Mouse (Mus musculus) midbrain, embryonic 14.5 days (tissue): ENCODE measurements at regions not wholly inside any gene's neighbourhood (a gene's known extent, or its start where the extent isn't known, plus 50 kb on each side); places are given as distances from the start of the nearest gene placed in this dataset.

ENCODE experiments used
- ATAC-seq: fragments of 200-750 bp; cut with Nextera tagmentation; 2 replicates; pipeline ENCODE4 v1.8.0; 2017; ENCODE audit warnings: moderate number of reproducible peaks, moderate library complexity; ENCODE audit not compliant: low FRiP score, low TSS enrichment
- DNase-seq: peaks from one replicate; pipeline ENCODE4 v3.0.0-alpha.2; 2015
- H3K27ac ChIP-seq: fragments of 300-500 bp; sonication (generic); replicated peaks from 2 replicates; pipeline ENCODE4 v1.5.1; 2014; ENCODE audit warnings: mild to moderate bottlenecking, low read depth, low read length, moderate library complexity
- H3K27me3 ChIP-seq: fragments of 300-500 bp; sonication (generic); 2 replicates; pipeline ENCODE4 v1.6.1; 2014; ENCODE audit warnings: low read length, control low read depth, mixed read lengths; ENCODE audit not compliant: control insufficient read depth, insufficient read depth
- H3K36me3 ChIP-seq: fragments of 300-500 bp; sonication (generic); 2 replicates; pipeline ENCODE4 v1.6.1; 2014; ENCODE audit warnings: low read length, control low read depth; ENCODE audit not compliant: control insufficient read depth, insufficient read depth
- H3K4me1 ChIP-seq: fragments of 300-500 bp; sonication (generic); 2 replicates; pipeline ENCODE4 v1.6.1; 2014; ENCODE audit warnings: mild to moderate bottlenecking, antibody characterized with exemption, low read length, control low read depth; ENCODE audit not compliant: control insufficient read depth, insufficient read depth
- H3K4me2 ChIP-seq: fragments of 300-500 bp; sonication (generic); 2 replicates; pipeline ENCODE4 v1.6.1; 2014; ENCODE audit warnings: mild to moderate bottlenecking, low read length, moderate library complexity
- H3K4me3 ChIP-seq: fragments of 300-500 bp; sonication (generic); replicated peaks from 2 replicates; pipeline ENCODE4 v1.5.1; 2014; ENCODE audit warnings: low read depth, low read length
- H3K9ac ChIP-seq: fragments of 300-500 bp; sonication (generic); replicated peaks from 2 replicates; pipeline ENCODE4 v1.6.1; 2014; ENCODE audit warnings: mild to moderate bottlenecking, low read length, moderate library complexity
- H3K9me3 ChIP-seq: fragments of 300-500 bp; sonication (generic); 2 replicates; pipeline ENCODE4 v1.6.1; 2016; ENCODE audit warnings: low read length, control low read depth, mixed read lengths; ENCODE audit not compliant: control insufficient read depth
- WGBS: fragments of 180-500 bp; shearing (Covaris S2); extraction: QIAGEN DNeasy Blood & Tissue Kit; methylation state at CpG from one replicate; pipeline ENCODE4 v1.1.7; 2014; 5-methylcytosine and 5-hydroxymethylcytosine counted together

- Histone ChIP-seq H3K9ac (no peak overlapping the region), H3K9me3 (no peaks in the 10 kb centered on the region), H3K4me3 (no peak overlapping the region), H3K4me2 (no peak overlapping the region), H3K27me3 (no peaks in the 10 kb centered on the region), H3K36me3 (no peaks in the 10 kb centered on the region), H3K4me1 (no peaks in the 10 kb centered on the region), H3K27ac (no peak overlapping the region)
- no peak for DNase-seq
- 85% methylated on average over 1 of the region's 1 CpGs for WGBS
- ATAC-seq: no peak
Observed at GRCm38 (mm10) chr15:44288181-44288580, 4154.0 kb downstream of the 9330182O14Rik start.

GRCm38 (mm10) chr15:44288704-44289103 is 4154.5 kb downstream of the 9330182O14Rik start:
- peak; percentile 8 for DNase-seq
- H3K9me3 ChIP-seq: no peaks in the 10 kb centered on the region
- H3K4me3 ChIP-seq: no peak overlapping the region
- H3K9ac ChIP-seq: no peak overlapping the region
- H3K4me1 ChIP-seq: no peaks in the 10 kb centered on the region
- H3K4me2 ChIP-seq: no peak overlapping the region
- no peak for ATAC-seq
- WGBS: 72% methylated on average over 4 of the region's 4 CpGs
- no peaks in the 10 kb centered on the region for H3K36me3 ChIP-seq
- no peak overlapping the region for H3K27ac ChIP-seq
- H3K27me3 ChIP-seq: no peaks in the 10 kb centered on the region

GRCm38 (mm10) chr15:44301491-44301890 is 4167.3 kb downstream of the 9330182O14Rik start:
- no peak overlapping the region for H3K4me3 ChIP-seq
- H3K4me1 ChIP-seq: no peaks in the 10 kb centered on the region
- H3K9ac ChIP-seq: no peak overlapping the region
- H3K27ac ChIP-seq: no peak overlapping the region
- H3K9me3 ChIP-seq: no peaks in the 10 kb centered on the region
- no peaks in the 10 kb centered on the region for H3K36me3 ChIP-seq
- no peak overlapping the region for H3K4me2 ChIP-seq
- H3K27me3 ChIP-seq: no peaks in the 10 kb centered on the region
- WGBS: 54% methylated on average over 3 of the region's 3 CpGs
- ATAC-seq: no peak
- peak; percentile 52 for DNase-seq

GRCm38 (mm10) chr15:44310888-44311287 is 4176.7 kb downstream of the 9330182O14Rik start:
- no peak overlapping the region for H3K9ac ChIP-seq
- no peak overlapping the region for H3K4me3 ChIP-seq
- no peaks in the 10 kb centered on the region for H3K36me3 ChIP-seq
- H3K27ac ChIP-seq: no peak overlapping the region
- WGBS: 45% methylated on average over 5 of the region's 5 CpGs
- H3K4me1 ChIP-seq: no peaks in the 10 kb centered on the region
- no peak for DNase-seq
- H3K27me3 ChIP-seq: no peaks in the 10 kb centered on the region
- H3K4me2 ChIP-seq: no peak overlapping the region
- 0 out of 2 replicates have a peak, but pooled peaks have one; percentile 4 for ATAC-seq
- H3K9me3 ChIP-seq: no peaks in the 10 kb centered on the region

- H3K36me3 ChIP-seq: no peaks in the 10 kb centered on the region
- no peaks in the 10 kb centered on the region for H3K27me3 ChIP-seq
- no peaks in the 10 kb centered on the region for H3K4me1 ChIP-seq
- H3K4me2 ChIP-seq: no peak overlapping the region
- ATAC-seq (peak; percentile 69), DNase-seq (peak; percentile 36)
- no peak overlapping the region for H3K9ac ChIP-seq
- WGBS: 63% methylated on average over 2 of the region's 2 CpGs
- H3K9me3 ChIP-seq: no peaks in the 10 kb centered on the region
- H3K4me3 ChIP-seq: no peak overlapping the region
- H3K27ac ChIP-seq: no peak overlapping the region
Observed at GRCm38 (mm10) chr15:44313294-44313693, 4179.1 kb downstream of the 9330182O14Rik start.
